Mouse (Mus musculus): Measurements from ENCODE around the gene Asrgl1.

Asrgl1 gene

DNA sequence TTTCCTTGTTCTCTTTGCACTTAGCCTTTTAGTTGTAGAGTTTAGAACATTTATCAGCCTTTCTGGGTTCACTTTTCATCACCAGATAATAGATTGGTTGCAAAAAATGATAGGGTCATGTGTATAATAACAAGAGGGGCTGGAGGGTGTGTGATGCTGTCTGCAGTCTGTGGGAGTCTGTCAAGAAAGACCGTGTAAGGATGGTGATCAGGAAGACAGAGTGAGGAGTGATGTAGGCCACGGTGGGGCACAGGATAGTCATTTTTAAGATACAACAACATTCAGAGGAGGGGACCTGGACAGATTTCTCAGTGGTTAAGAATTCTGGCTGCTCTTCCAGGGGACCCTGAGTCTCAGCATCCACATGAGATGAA, 63.3 kb downstream of the Asrgl1 start:
- no peak for DNase-seq (ENCODE audit: extremely low read depth, low read depth)

DNA sequence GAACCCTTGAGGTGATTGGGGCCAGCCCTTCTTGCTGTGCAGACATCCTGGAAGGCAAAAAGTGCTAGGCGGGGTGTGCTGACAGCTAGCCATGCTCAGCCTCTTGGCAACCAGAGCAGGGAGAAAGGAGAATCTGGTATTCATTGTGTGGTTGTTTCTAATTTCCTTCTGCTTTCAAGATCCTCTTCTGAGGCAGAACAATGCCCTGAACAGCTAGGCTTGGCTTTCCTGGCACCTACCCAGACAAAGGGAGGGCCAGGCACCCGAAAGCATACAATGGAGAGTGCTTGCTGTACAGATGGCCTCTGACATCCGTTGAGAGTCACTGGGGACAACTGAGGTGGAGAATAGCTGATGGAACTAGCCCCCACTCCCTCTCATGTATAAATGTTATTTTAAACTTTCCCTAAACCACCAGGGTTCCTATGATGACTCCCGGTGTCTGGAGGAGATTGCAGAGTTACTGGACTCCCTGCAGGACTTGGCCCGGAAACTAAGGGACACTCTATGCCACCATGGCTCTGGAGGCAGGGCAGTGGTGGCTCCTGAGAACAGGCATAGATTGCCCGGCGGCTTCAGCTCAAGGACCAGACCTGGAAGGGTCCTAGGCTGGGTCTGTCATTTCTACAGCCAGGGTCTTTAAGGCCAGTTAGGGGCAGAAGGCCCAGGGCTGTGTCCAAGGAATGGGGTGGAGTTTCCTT, 63.8 kb downstream of the Asrgl1 start:
- no peak for DNase-seq (ENCODE audit: extremely low read depth, low read depth)

DNA sequence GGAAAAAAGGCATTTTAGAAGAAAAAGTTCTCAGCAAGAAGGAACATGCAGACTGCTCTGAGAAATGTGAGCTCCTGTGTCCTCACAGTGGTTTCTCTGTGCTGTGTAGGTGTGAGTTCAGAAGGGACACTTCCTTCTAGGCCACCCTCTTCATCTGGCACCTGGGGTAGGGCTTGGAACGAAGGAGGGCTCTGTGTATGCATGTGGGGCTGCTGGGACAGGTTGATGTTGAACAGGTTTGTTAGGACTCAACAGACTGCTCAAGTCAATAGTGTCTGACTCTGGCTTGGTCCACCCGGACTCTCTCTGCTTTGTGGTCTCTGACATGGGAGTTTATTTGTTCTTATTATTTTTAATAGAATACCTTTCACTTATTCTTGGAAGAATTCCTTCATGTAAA, 65.1 kb downstream of the Asrgl1 start:
- no peak for DNase-seq (ENCODE audit: extremely low read depth, low read depth)

DNA sequence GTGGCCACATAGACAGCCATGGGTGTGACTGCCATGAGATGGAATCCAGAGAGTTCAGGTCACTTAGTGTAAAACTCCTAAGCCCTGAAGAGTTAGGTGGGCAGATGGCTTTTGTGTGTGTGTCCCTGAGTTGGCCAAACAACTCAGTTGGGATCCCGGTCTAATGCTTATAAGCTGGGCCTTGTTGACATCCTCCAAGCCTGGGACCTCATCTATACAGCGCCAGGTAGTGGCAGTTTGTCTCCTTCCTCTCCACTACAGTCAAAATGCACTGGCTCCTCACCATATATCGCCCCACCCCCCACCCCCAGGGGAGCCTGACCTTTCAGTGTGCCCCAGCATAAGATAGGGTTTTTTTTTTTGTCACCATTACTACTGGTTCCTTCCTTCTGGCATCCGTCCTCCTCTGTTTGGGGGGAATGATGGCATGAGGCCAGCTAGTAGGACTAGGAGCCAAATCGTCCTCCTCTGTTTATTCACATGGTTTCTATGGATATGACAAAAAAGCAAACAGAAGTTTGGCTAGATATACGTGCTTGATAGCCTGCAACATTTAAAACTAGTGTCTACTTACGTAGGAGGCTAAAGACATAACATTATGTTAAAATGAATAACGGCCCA, 65.6 kb downstream of the Asrgl1 start:
- no peak for DNase-seq (ENCODE audit: extremely low read depth, low read depth)

DNA sequence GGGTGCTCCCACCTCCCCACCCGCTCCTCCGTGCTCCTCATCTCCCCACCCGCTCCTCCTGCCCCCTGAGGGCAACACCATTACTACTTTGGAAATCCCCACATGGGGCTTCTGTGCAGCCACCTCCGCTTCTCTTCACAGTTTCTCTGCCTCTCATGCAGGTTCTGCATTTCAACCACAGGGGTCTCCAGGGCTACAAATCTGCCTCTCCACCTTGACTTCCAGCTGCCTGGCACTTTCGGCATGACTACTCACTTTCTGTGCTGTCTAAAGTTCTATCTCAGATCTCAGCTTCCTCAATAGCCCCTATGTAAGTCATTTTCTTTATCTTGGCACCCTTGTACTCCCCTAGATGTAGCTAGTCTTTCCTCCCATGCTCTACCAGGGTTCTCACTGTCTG, 68.1 kb downstream of the Asrgl1 start:
- no peak for DNase-seq (ENCODE audit: extremely low read depth, low read depth)

DNA sequence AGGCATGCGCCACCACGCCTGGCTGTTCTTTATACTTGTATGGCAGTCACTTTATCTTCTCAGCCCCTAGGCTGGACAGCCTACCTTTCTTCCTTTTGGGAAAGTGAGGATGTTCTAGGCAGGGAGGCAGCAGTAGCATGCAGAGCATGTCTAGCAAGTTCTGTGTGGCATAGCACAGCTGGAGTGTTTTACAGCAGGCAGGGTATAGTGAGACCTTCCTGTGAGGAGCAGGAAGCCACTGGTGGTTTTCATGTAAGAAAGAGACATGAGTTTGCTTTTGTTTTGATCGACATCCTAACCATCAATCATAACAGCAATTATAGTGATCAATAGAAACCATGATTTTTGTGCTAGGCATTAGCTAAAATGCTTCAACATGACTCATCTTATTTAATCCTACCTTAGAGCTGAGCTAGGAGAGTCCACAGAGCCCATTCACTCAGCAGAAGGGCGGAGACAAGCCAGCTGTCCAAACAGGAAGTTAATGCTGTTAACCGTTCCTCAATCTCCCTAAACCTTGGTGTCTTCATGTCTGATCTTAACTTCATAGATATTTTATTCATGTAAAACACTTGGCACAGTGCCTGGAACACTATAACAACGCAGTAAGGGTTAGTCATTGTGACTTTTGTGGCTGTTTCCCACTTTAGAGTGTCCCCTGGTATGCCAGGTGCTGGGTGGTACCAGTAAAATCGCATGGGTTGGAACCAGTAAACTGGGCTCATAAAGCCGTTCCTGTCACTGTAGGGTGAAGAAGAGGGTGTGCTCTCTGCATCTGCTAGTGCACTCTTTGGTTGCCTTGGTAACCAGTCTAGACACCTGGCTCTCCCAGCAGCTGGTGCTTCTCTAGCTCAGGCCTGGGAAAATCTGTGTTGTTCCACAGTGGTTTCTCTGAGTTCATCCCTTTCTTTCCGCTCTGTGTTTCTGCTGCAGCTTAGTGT, 69.5 kb downstream of the Asrgl1 start:
- DNase-seq (ENCODE audit: extremely low read depth, low read depth) = peak; percentile 89

DNA sequence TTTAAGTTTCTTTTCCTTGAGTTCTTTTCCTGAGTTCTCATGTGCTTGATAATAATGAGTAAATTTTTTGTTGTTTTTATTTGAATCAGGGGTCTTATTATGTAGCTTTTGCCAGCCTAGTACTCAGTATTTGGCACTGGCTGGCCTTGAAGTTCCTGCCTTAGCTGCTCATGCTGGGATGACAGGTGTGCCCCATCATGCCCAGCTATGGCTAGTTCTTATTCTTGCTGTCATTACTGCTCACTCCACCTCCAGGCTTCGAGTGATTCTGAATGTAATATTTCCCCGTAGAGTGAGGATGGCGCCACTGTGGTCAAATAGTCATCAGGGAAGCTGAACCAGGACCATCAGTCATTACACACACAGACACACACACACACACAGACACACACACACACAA, 71.6 kb downstream of the Asrgl1 start:
- DNase-seq (ENCODE audit: extremely low read depth, low read depth) = no peak

DNA sequence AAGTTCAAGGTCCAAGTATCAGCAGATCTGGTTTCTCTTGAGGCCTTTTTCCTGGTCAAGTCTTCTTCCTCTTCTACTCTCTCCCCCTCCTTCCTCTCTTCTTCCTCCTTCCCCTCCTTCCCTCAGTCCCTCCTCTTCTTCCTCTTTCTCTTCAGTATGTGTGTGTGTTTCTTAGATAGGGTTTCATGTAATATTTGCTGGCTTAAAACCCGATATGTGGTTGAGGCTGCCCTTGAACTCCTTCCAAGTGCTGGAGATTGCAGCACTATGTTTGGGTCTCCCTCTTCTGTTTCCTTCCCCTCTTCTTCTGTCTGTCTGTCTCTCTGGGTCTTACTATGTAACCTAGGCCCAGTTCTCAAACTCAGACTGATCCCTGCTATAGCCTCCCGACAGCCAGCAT, 72.6 kb downstream of the Asrgl1 start:
- DNase-seq (ENCODE audit: extremely low read depth, low read depth) = peak; percentile 95

DNA sequence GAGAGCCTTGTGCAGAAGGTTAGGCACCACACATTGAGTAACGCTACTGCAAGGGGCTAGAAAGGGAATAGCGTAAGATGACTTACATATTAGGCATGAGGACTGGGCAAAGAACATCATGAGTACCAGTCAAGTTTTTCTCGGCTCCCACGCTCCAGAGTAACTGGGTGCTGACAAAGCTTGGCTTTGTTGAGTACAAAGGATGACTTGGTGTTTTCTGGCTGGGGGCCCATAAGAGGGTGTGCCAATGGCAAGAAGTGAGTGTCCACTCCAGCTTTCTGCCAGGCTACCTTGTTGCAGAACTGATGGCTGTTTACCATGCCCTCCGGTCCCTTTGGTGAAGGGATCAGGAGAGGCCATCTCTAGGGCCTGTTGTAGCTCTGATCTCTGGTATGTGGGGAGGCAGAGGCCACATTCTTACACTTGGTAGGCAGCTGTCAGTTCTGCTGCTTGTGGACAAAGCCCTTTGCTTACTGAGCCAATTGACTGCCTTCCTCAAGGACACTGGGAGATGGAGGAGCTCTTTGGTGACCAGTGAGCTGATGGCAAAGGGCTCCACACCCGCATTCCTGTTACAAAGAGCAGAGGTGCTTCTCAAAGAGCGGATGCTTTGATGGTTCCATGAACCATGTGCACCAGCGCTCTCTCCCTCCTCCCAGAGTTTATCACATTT, 74.1 kb downstream of the Asrgl1 start:
- DNase-seq (ENCODE audit: extremely low read depth, low read depth) = no peak

DNA sequence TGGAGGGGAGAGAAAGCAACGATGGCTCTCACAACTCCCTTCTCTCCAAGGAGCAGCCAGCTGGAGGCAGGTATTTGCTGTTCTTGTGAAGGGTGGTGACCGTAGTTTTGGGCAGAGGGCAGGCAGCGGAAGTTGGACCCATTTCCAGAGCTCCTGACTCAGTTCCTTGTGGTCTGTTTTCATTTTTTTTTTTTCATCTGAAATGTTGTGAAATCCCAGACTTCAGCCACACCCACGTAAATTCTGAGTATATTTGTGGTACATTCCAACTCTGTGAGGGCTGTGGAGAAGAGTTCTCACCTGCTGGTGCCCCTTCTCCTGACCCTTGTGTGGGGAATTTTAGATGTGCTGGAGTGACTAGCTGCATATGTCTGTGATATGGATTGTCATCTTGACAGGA, 75.3 kb downstream of the Asrgl1 start:
- no peak for DNase-seq (ENCODE audit: extremely low read depth, low read depth)

All from MEL-GATA-1-ER (cell line).